Comparison of ENCODE assay signal across 8 mouse cellular contexts in genomic region chr8:70753151-70753550, GRCm38 (mm10). TPM values are rescaled to one million over a fixed set of nuclear protein-coding genes. Genes with fewer than 3 reads are reported as not detected.
DNase-seq lines count a peak whose midpoint lies in the region; ATAC-seq and TF ChIP-seq lines count a peak whose summit lies in the region.

No protein-coding gene starts in this region.

- peak overlapping the region; percentile 33; the same call in 1 of the 2 replicates for H3K9ac ChIP-seq in ES-E14 (ENCODE audit: insufficient read depth, low read depth, low read length, poor library complexity, severe bottlenecking)
- peak overlapping the region; percentile 13; the same call in 1 of the 2 replicates for H3K9ac ChIP-seq in hindbrain, embryonic 13.5 days

- peak; percentile 18; the same call in 1 of the 2 replicates for TF ChIP-seq POLR2A in bone marrow, adult 2 months (IDR thresholded peaks at IDR 0.05; ENCODE audit: borderline replicate concordance, control insufficient read depth, low read depth, low read length)

- peaks cover 17% of the 10 kb centered on the region for H3K27me3 ChIP-seq in hindbrain, embryonic 13.5 days
- H3K27me3 ChIP-seq in splenic B cell, adult 2 months (ENCODE audit: control insufficient read depth, insufficient read depth, low read length, poor library complexity, severe bottlenecking), result no peaks in the 10 kb centered on the region

- no peak for DNase-seq in ES-E14 (ENCODE audit: low read depth, low spot score)
- DNase-seq in frontal cortex, postnatal 25 days (ENCODE audit: low spot score in 2 of 2), result peak; percentile 68 to 82
- peak; percentile 49 to 90 for DNase-seq in left cerebral cortex, adult 9 months (ENCODE audit: low spot score in 2 of 2)
- DNase-seq in splenic B cell, adult 2 months (ENCODE audit: low read depth, low spot score), result peak; percentile 69
- DNase-seq in c-Kit-positive CD71-positive TER-119-positive erythroid progenitor cells, embryonic 14.5 days (ENCODE audit: low spot score), result no peak

- in situ Hi-C loops in ES-E14 (cut with MboI; ENCODE audit: low sequenced_read_pairs in 2 of 2, unreplicated experiment in 2 of 2), result loop anchor here in 1 of 2 experiments (5.0 kb wide), 1 partner anchor 36 kb away; the partner anchor contains the start of gene Gm3336

- TF ChIP-seq CTCF in bone marrow, adult 2 months (IDR thresholded peaks at IDR 0.05; ENCODE audit: control insufficient read depth, insufficient read depth, low read length), result no peak

- H3K9me3 ChIP-seq in ES-E14 (ENCODE audit: control insufficient read depth, insufficient read depth, low read depth, low read length), result no peaks in the 10 kb centered on the region
- no peaks in the 10 kb centered on the region for H3K9me3 ChIP-seq in hindbrain, embryonic 13.5 days

- 5% methylated on average over 21 of the region's 21 CpGs for WGBS in bone marrow, adult 2 months
- WGBS in hindbrain, embryonic 13.5 days, result 38% methylated on average over 21 of the region's 21 CpGs
- WGBS in macrophage (ENCODE audit: missing documents), result 12% methylated on average over 21 of the region's 21 CpGs

- H3K4me2 ChIP-seq in hindbrain, embryonic 13.5 days, result peak overlapping the region; percentile 4; the same call in 1 of the 2 replicates

- H3K79me2 ChIP-seq in macrophage (ENCODE audit: inconsistent target), result peaks cover 6% of the 10 kb centered on the region; the same call in 1 of the 2 replicates

- ATAC-seq in hindbrain, embryonic 13.5 days (ENCODE audit: low FRiP score), result no peak

- H3K27ac ChIP-seq in ES-E14 (ENCODE audit: insufficient read depth, low read depth, low read length, poor library complexity, severe bottlenecking), result no peak overlapping the region
- H3K27ac ChIP-seq in bone marrow, adult 2 months (ENCODE audit: control insufficient read depth, insufficient read depth, low read depth, low read length, poor library complexity), result peak overlapping the region; percentile 69
- peak overlapping the region; percentile 45; the same call in 1 of the 2 replicates for H3K27ac ChIP-seq in hindbrain, embryonic 13.5 days
- H3K27ac ChIP-seq in macrophage, result peak overlapping the region; percentile 66

- peaks cover 2 to 12% of the 10 kb centered on the region in 2 experiments; a peak in 2 of 4 replicates for H3K4me1 ChIP-seq in ES-E14 (ENCODE audit: control insufficient read depth in 2 of 2, insufficient read depth in 2 of 2, low read length in 2 of 2, poor library complexity in 1 of 2)
- H3K4me1 ChIP-seq in bone marrow, adult 2 months (ENCODE audit: control insufficient read depth, insufficient read depth, low read length), result peaks cover 4% of the 10 kb centered on the region; the same call in 1 of the 2 replicates
- H3K4me1 ChIP-seq in hindbrain, embryonic 13.5 days (replicated peaks), result peaks cover 41% of the 10 kb centered on the region

- H3K4me3 ChIP-seq in ES-E14 (ENCODE audit: insufficient read depth in 1 of 2, low read depth in 1 of 2, low read length in 2 of 2, poor library complexity in 1 of 2, severe bottlenecking in 1 of 2) (peak overlapping the region; percentile 42 to 56), macrophage (ENCODE audit: inconsistent target) (peak overlapping the region; percentile 19; the same call in 1 of the 2 replicates)
- peak overlapping the region; percentile 8 for H3K4me3 ChIP-seq in bone marrow, adult 2 months (replicated peaks; ENCODE audit: control insufficient read depth, low read depth, low read length)
- H3K4me3 ChIP-seq in hindbrain, embryonic 13.5 days, result no peak overlapping the region

- H3K36me3 ChIP-seq in ES-E14 (ENCODE audit: control insufficient read depth, insufficient read depth, low read length, poor library complexity, severe bottlenecking) (no peaks in the 10 kb centered on the region; the same call in 1 of the 2 replicates), macrophage (ENCODE audit: inconsistent target) (peaks cover 3% of the 10 kb centered on the region; the same call in 1 of the 2 replicates)
- peaks cover 24% of the 10 kb centered on the region for H3K36me3 ChIP-seq in hindbrain, embryonic 13.5 days
- H3K36me3 ChIP-seq in splenic B cell, adult 2 months (ENCODE audit: control insufficient read depth, insufficient read depth, low read length, poor library complexity, severe bottlenecking), result no peaks in the 10 kb centered on the region; the same call in none of the 2 replicates

TF ChIP-seq in ES-E14, 5 proteins besides CTCF, POLR2A, EP300 and RAD21:
- TF ChIP-seq CHD2 (IDR thresholded peaks at IDR 0.05; ENCODE audit: low read depth, low read length) (no peak), ZC3H11A (IDR thresholded peaks at IDR 0.05; ENCODE audit: borderline replicate concordance, low read depth, low read length) (no peak), ZNF384 (IDR thresholded peaks at IDR 0.05; ENCODE audit: low read depth, low read length) (no peak), HCFC1 (IDR thresholded peaks at IDR 0.05; ENCODE audit: borderline replicate concordance, insufficient read depth, low read length) (no peak), MAFK (IDR thresholded peaks at IDR 0.05; ENCODE audit: insufficient read depth, low read depth, low read length) (no peak)
TF ChIP-seq in ES-E14: peak in this region for 0.

RNA-seq across cellular contexts. Expression of gene Rab3a, which starts 1.3 kb away (rescaled TPM):
- 4.3 and 5.2 TPM in 2 replicates for total RNA-seq in ES-E14 (2012; rRNA removed)
- polyA plus RNA-seq in bone marrow, adult 2 months (2011; ENCODE audit: insufficient read depth, insufficient read length, low replicate concordance, missing spikeins), result 9.7 and 13.3 TPM in 2 replicates
- 352 and 355 TPM in 2 replicates for polyA plus RNA-seq in hindbrain, embryonic 13.5 days (2015; fragmentation: Nextera tagmentation; extraction: Ambion mirVana)
- total RNA-seq in macrophage (2018; cell fraction: chromatin; rRNA removed), result 10 to 100 TPM in 4 of 26 experiments, 1 to 10 TPM in 14, not detected in 8; 1.3 to 17.0 (median 3.9) TPM
- 1 to 10 TPM in 22 of 26 experiments, under 1 TPM in 4; 0.14 to 6.8 (median 4.3) TPM for total RNA-seq in macrophage (2018; cell fraction: cytosol; rRNA removed)
- total RNA-seq in macrophage (2018; cell fraction: nucleus; rRNA removed), result 10 to 100 TPM in 4 of 26 experiments, 1 to 10 TPM in 14, under 1 TPM in 5, not detected in 3; 0.40 to 12.9 (median 1.7) TPM
- polyA plus RNA-seq in macrophage (2018), result 3.2 to 5.2 TPM (median 3.7 TPM) in 3 replicates

RNA-seq across cellular contexts. Expression of gene Mpv17l2, which starts 7.6 kb away (rescaled TPM):
- 49.9 and 58.2 TPM in 2 replicates for total RNA-seq in ES-E14 (2012; rRNA removed)
- 15.1 and 28.2 TPM in 2 replicates for polyA plus RNA-seq in bone marrow, adult 2 months (2011; ENCODE audit: insufficient read depth, insufficient read length, low replicate concordance, missing spikeins)
- 40.8 and 44.5 TPM in 2 replicates for polyA plus RNA-seq in hindbrain, embryonic 13.5 days (2015; fragmentation: Nextera tagmentation; extraction: Ambion mirVana)
- 10 to 100 TPM in 9 of 26 experiments, 1 to 10 TPM in 13, not detected in 4; 1.0 to 18.7 (median 8.1) TPM for total RNA-seq in macrophage (2018; cell fraction: chromatin; rRNA removed)
- 10 to 100 TPM; 21.2 to 51.6 (median 33.0) TPM for total RNA-seq in macrophage (2018; cell fraction: cytosol; rRNA removed)
- 10 to 100 TPM in 17 of 26 experiments, 1 to 10 TPM in 9; 2.6 to 29.3 (median 14.0) TPM for total RNA-seq in macrophage (2018; cell fraction: nucleus; rRNA removed)
- 26.0 to 40.2 TPM (median 29.3 TPM) in 3 replicates for polyA plus RNA-seq in macrophage (2018)

RNA-seq across cellular contexts. Expression of gene Pik3r2, which starts 23.4 kb away (rescaled TPM):
- total RNA-seq in ES-E14 (2012; rRNA removed), result 52.7 and 71.0 TPM in 2 replicates
- polyA plus RNA-seq in bone marrow, adult 2 months (2011; ENCODE audit: insufficient read depth, insufficient read length, low replicate concordance, missing spikeins), result 12.8 and 19.5 TPM in 2 replicates
- polyA plus RNA-seq in hindbrain, embryonic 13.5 days (2015; fragmentation: Nextera tagmentation; extraction: Ambion mirVana), result 90.0 and 94.1 TPM in 2 replicates
- total RNA-seq in macrophage (2018; cell fraction: chromatin; rRNA removed), result 10 to 100 TPM in 15 of 26 experiments, 1 to 10 TPM in 11; 2.0 to 45.1 (median 11.1) TPM
- 10 to 100 TPM; 14.9 to 33.2 (median 21.8) TPM for total RNA-seq in macrophage (2018; cell fraction: cytosol; rRNA removed)
- 10 to 100 TPM in 16 of 26 experiments, 1 to 10 TPM in 10; 2.9 to 36.2 (median 12.5) TPM for total RNA-seq in macrophage (2018; cell fraction: nucleus; rRNA removed)
- polyA plus RNA-seq in macrophage (2018), result 23.2 to 26.1 TPM (median 23.3 TPM) in 3 replicates

RNA-seq across cellular contexts. Expression of gene Pde4c, which starts 29.6 kb away (rescaled TPM):
- total RNA-seq in ES-E14 (2012; rRNA removed), result 1.6 and 4.5 TPM in 2 replicates
- polyA plus RNA-seq in bone marrow, adult 2 months (2011; ENCODE audit: insufficient read depth, insufficient read length, low replicate concordance, missing spikeins), result 2.7 and 3.2 TPM in 2 replicates
- polyA plus RNA-seq in hindbrain, embryonic 13.5 days (2015; fragmentation: Nextera tagmentation; extraction: Ambion mirVana), result 0.14 and 0.23 TPM in 2 replicates
- not detected for total RNA-seq in macrophage (2018; cell fraction: chromatin; rRNA removed)
- under 1 TPM in 1 of 26 experiments, not detected in 25; 0.04 TPM for total RNA-seq in macrophage (2018; cell fraction: cytosol; rRNA removed)
- under 1 TPM in 1 of 26 experiments, not detected in 25; 0.51 TPM for total RNA-seq in macrophage (2018; cell fraction: nucleus; rRNA removed)
- not detected in 3 replicates for polyA plus RNA-seq in macrophage (2018)

RNA-seq across cellular contexts. Expression of gene Gm3336, which starts 34.8 kb away (rescaled TPM):
- total RNA-seq in ES-E14 (2012; rRNA removed), result 1.8 and 3.9 TPM in 2 replicates
- polyA plus RNA-seq in bone marrow, adult 2 months (2011; ENCODE audit: insufficient read depth, insufficient read length, low replicate concordance, missing spikeins), result not detected in 2 replicates
- not detected in 2 replicates for polyA plus RNA-seq in hindbrain, embryonic 13.5 days (2015; fragmentation: Nextera tagmentation; extraction: Ambion mirVana)
- not detected for total RNA-seq in macrophage (2018; cell fraction: chromatin; rRNA removed)
- total RNA-seq in macrophage (2018; cell fraction: cytosol; rRNA removed), result not detected
- total RNA-seq in macrophage (2018; cell fraction: nucleus; rRNA removed), result 1 to 10 TPM in 1 of 26 experiments, not detected in 25; 1.7 TPM
- polyA plus RNA-seq in macrophage (2018), result not detected in 3 replicates

Comparison
In these comparisons a context has a peak if more than half of its experiments do, and no peak if none do; other contexts are left out.
1. DNase-seq: peak in frontal cortex, postnatal 25 days (2 of 2), left cerebral cortex, adult 9 months (2 of 2) and splenic B cell, adult 2 months (single experiment); none in ES-E14 (single experiment) and c-Kit-positive CD71-positive TER-119-positive erythroid progenitor cells, embryonic 14.5 days (single experiment).
2. RNA of gene Rab3a, which starts 1.3 kb away (polyA plus RNA-seq): 352 to 355 TPM in hindbrain, embryonic 13.5 days; 9.7 to 13.3 TPM in bone marrow, adult 2 months and 3.2 to 5.2 TPM in macrophage; every median in the first group is over 10 times any median in the second.